Mouse (Mus musculus) MEL (cell line): Measurements from ENCODE around the gene Phb. TPM values are rescaled to one million over a fixed set of nuclear protein-coding genes. Genes with fewer than 3 reads are reported as not detected.

ENCODE experiments used
- DNase-seq: peaks from one replicate; pipeline ENCODE4 v3.0.0; 2011; ENCODE audit warnings: low read depth, low spot score
- H3K27ac ChIP-seq: 2 replicates; pipeline ENCODE4 v1.5.1; 2012; ENCODE audit warnings: low read depth, mild to moderate bottlenecking, control low read depth, low read length, moderate library complexity; ENCODE audit not compliant: control insufficient read depth
- H3K27me3 ChIP-seq, 2 experiments: fragments of 150-350 bp in 1 of 2; sonication (generic) in 1 of 2; 2 replicates each; pipeline ENCODE4 v1.6.1; 2012; ENCODE audit warnings: low read length in 2 of 2, mild to moderate bottlenecking in 2 of 2, improper control_type of control experiment in 1 of 2, moderate library complexity in 1 of 2; ENCODE audit not compliant: insufficient read depth in 2 of 2, control insufficient read depth in 1 of 2
- H3K36me3 ChIP-seq, 2 experiments: 2 replicates each; pipeline ENCODE4 v1.6.1; 2012 to 2014; ENCODE audit warnings: low read length in 2 of 2, improper control_type of control experiment in 1 of 2, inconsistent platforms in 1 of 2, mild to moderate bottlenecking in 1 of 2; ENCODE audit not compliant: insufficient read depth in 2 of 2, control insufficient read depth in 1 of 2
- H3K4me1 ChIP-seq, 2 experiments: fragments of 150-350 bp in 1 of 2; sonication (generic) in 1 of 2; 2 replicates each; pipeline ENCODE4 v1.6.1; 2012; ENCODE audit warnings: low read length in 2 of 2, improper control_type of control experiment in 1 of 2, mild to moderate bottlenecking in 1 of 2; ENCODE audit not compliant: insufficient read depth in 2 of 2, control insufficient read depth in 1 of 2
- H3K4me3 ChIP-seq, 2 experiments: fragments of 150-350 bp in 1 of 2; sonication (generic) in 1 of 2; 2 replicates each; pipeline ENCODE4 v1.5.1; 2012; ENCODE audit warnings: low read depth in 2 of 2, low read length in 2 of 2, mild to moderate bottlenecking in 2 of 2, moderate library complexity in 2 of 2, control low read depth in 1 of 2, improper control_type of control experiment in 1 of 2; ENCODE audit not compliant: control insufficient read depth in 1 of 2, insufficient read depth in 1 of 2
- H3K79me2 ChIP-seq: 2 replicates; pipeline ENCODE4 v1.6.1; 2012; ENCODE audit warnings: mild to moderate bottlenecking, low read length, moderate library complexity; ENCODE audit not compliant: control insufficient read depth, poor library complexity, insufficient read depth
- H3K9ac ChIP-seq: 2 replicates; pipeline ENCODE4 v1.6.1; 2012; ENCODE audit warnings: low read depth, mild to moderate bottlenecking, control low read depth, low read length, moderate library complexity; ENCODE audit not compliant: control insufficient read depth, poor library complexity, severe bottlenecking
- H3K9me3 ChIP-seq: fragments of 150-350 bp; sonication (generic); replicated peaks from 2 replicates; pipeline ENCODE4 v1.6.1; 2012; ENCODE audit warnings: mild to moderate bottlenecking, low read length, improper control_type of control experiment, moderate library complexity; ENCODE audit not compliant: insufficient read depth
- BHLHE40 ChIP-seq: IDR thresholded peaks from 2 replicates; pipeline ENCODE4 v1.6.1; 2012; ENCODE audit warnings: low read depth, mild to moderate bottlenecking, inconsistent platforms, low read length, improper control_type of control experiment, borderline replicate concordance
- CHD1 ChIP-seq: IDR thresholded peaks from 2 replicates; pipeline ENCODE4 v1.6.1; 2012; ENCODE audit warnings: low read depth, mild to moderate bottlenecking, inconsistent platforms, low read length, improper control_type of control experiment
- CHD2 ChIP-seq: IDR thresholded peaks from 2 replicates; pipeline ENCODE4 v1.6.1; 2011; ENCODE audit warnings: low read length, improper control_type of control experiment
- CTCF ChIP-seq, 3 experiments: IDR thresholded peaks in 2 of 3; conservative IDR thresholded peaks in 1 of 3; 2 replicates each; pipeline ENCODE4 v1.5.1; 2011 to 2012; ENCODE audit warnings: low read length in 3 of 3, low read depth in 2 of 3, mild to moderate bottlenecking in 2 of 3, improper control_type of control experiment in 1 of 3, inconsistent platforms in 1 of 3, mixed read lengths in 1 of 3, moderate library complexity in 1 of 3; ENCODE audit not compliant: control insufficient read depth in 1 of 3, insufficient read depth in 1 of 3, poor library complexity in 1 of 3, severe bottlenecking in 1 of 3
- ELF1 ChIP-seq: IDR thresholded peaks from 2 replicates; pipeline ENCODE4 v1.6.1; 2014; ENCODE audit warnings: low read depth, mild to moderate bottlenecking, inconsistent platforms, low read length, improper control_type of control experiment, moderate library complexity
- ETS1 ChIP-seq: IDR thresholded peaks from 2 replicates; pipeline ENCODE4 v1.6.1; 2012; ENCODE audit warnings: low read depth, mild to moderate bottlenecking, inconsistent platforms, low read length, improper control_type of control experiment, moderate library complexity
- JUND ChIP-seq: IDR thresholded peaks from 2 replicates; pipeline ENCODE4 v1.6.1; 2011; ENCODE audit warnings: low read depth, mild to moderate bottlenecking, improper control_type of control experiment, low read length
- KAT2A ChIP-seq: conservative IDR thresholded peaks from 2 replicates; pipeline ENCODE4 v1.6.1; 2012; ENCODE audit warnings: low read depth, low read length, improper control_type of control experiment, inconsistent platforms
- MAX ChIP-seq: IDR thresholded peaks from 2 replicates; pipeline ENCODE4 v1.6.1; 2011; ENCODE audit warnings: low read length, improper control_type of control experiment
- MAZ ChIP-seq: IDR thresholded peaks from 2 replicates; pipeline ENCODE4 v1.6.1; 2012; ENCODE audit warnings: low read depth, mild to moderate bottlenecking, inconsistent platforms, low read length, improper control_type of control experiment
- MXI1 ChIP-seq: IDR thresholded peaks from 2 replicates; pipeline ENCODE4 v1.6.1; 2011; ENCODE audit warnings: mild to moderate bottlenecking, low read depth, low read length, improper control_type of control experiment
- MYB ChIP-seq: IDR thresholded peaks from 2 replicates; pipeline ENCODE4 v1.6.1; 2011; ENCODE audit warnings: mild to moderate bottlenecking, low read depth, low read length, improper control_type of control experiment
- NELFE ChIP-seq: IDR thresholded peaks from 2 replicates; pipeline ENCODE4 v1.6.1; 2011; ENCODE audit warnings: low read depth, low read length, improper control_type of control experiment
- NRF1 ChIP-seq: IDR thresholded peaks from 2 replicates; pipeline ENCODE4 v1.6.1; 2014; ENCODE audit warnings: low read depth, mild to moderate bottlenecking, inconsistent platforms, low read length, improper control_type of control experiment, moderate library complexity; ENCODE audit not compliant: poor library complexity, insufficient read depth, severe bottlenecking
- SMC3 ChIP-seq: IDR thresholded peaks from 2 replicates; pipeline ENCODE4 v1.6.1; 2011; ENCODE audit warnings: low read depth, low read length, improper control_type of control experiment
- UBTF ChIP-seq: IDR thresholded peaks from 2 replicates; pipeline ENCODE4 v1.6.1; 2012; ENCODE audit warnings: low read depth, mild to moderate bottlenecking, inconsistent platforms, low read length, improper control_type of control experiment, moderate library complexity, borderline replicate concordance; ENCODE audit not compliant: insufficient read depth
- USF1 ChIP-seq: IDR thresholded peaks from 2 replicates; pipeline ENCODE4 v1.6.1; 2014; ENCODE audit warnings: low read depth, mild to moderate bottlenecking, inconsistent platforms, low read length, improper control_type of control experiment, moderate library complexity
- ZC3H11A ChIP-seq: IDR thresholded peaks from 2 replicates; pipeline ENCODE4 v1.6.1; 2012; ENCODE audit warnings: low read depth, mild to moderate bottlenecking, inconsistent platforms, low read length, improper control_type of control experiment
- ZNF384 ChIP-seq: IDR thresholded peaks from 2 replicates; pipeline ENCODE4 v1.6.1; 2012; ENCODE audit warnings: low read depth, mild to moderate bottlenecking, inconsistent platforms, low read length, improper control_type of control experiment
- polyA plus RNA-seq, 2 experiments: library from polyadenylated mRNA; stranded (reverse) in 1 of 2; unstranded in 1 of 2; fragments of >175 nt in 1 of 2; fragments of >200 nt in 1 of 2; gene quantifications; 2 replicates each; pipeline versions ENCODE4 v1.2.1 to v1.2.4; 2012; ENCODE audit warnings: low replicate concordance in 2 of 2, low read depth in 1 of 2; ENCODE audit not compliant: insufficient read length in 2 of 2, insufficient read depth in 1 of 2, missing spikeins in 1 of 2
- total RNA-seq: library from RNA; depleted of rRNA; stranded (reverse); fragments of 300-350 nt; gene quantifications from 2 replicates; pipeline ENCODE4 v1.2.3, GENCODE M21; 2012

Phb gene
- total and polyA plus RNA-seq, 3 experiments: 302 to 788 TPM; not detected in 1

GRCm38 (mm10) chr11:95619886-95620444 is 46.8 kb upstream of the Phb start:
- Histone ChIP-seq H3K27ac (no peak overlapping the region), H3K27me3 (peaks cover 12 to 21% of the 10 kb centered on the region in 2 experiments), H3K4me3 (no peak overlapping the region), H3K79me2 (no peaks in the 10 kb centered on the region), H3K9ac (no peak overlapping the region), H3K4me1 (no peaks in the 10 kb centered on the region), H3K36me3 (no peaks in the 10 kb centered on the region), H3K9me3 (no peaks in the 10 kb centered on the region)
- peak; percentile 8 for DNase-seq
- TF ChIP-seq ELF1: no peak
- TF ChIP-seq JUND: no peak
- no peak for TF ChIP-seq ETS1
- TF ChIP-seq UBTF: no peak
- TF ChIP-seq MXI1: no peak
- no peak for TF ChIP-seq MAX
- TF ChIP-seq KAT2A: no peak
- TF ChIP-seq CHD1: no peak
- TF ChIP-seq CHD2: no peak
- no peak for TF ChIP-seq MAZ
- no peak for TF ChIP-seq USF1
- TF ChIP-seq ZC3H11A: no peak
- TF ChIP-seq SMC3: no peak
- no peak for TF ChIP-seq NELFE
- no peak for TF ChIP-seq CTCF (IDR thresholded peaks at IDR 0.05 in 2 of 3, conservative IDR thresholded peaks at IDR 0.05 in 1 of 3; ENCODE audit: control insufficient read depth in 1 of 3, insufficient read depth in 1 of 3, low read depth in 2 of 3, low read length in 3 of 3, poor library complexity in 1 of 3, severe bottlenecking in 1 of 3)
- no peak for TF ChIP-seq ZNF384
- TF ChIP-seq MYB: no peak
- no peak for TF ChIP-seq NRF1

GRCm38 (mm10) chr11:95621010-95621409 is 45.7 kb upstream of the Phb start:
- TF ChIP-seq CHD2: no peak
- TF ChIP-seq MYB: no peak
- no peak for TF ChIP-seq BHLHE40
- no peak for DNase-seq
- no peak overlapping the region for H3K4me3 ChIP-seq
- H3K4me1 ChIP-seq: no peaks in the 10 kb centered on the region
- peaks cover 14 to 26% of the 10 kb centered on the region in 2 experiments for H3K27me3 ChIP-seq
- no peak overlapping the region for H3K9ac ChIP-seq
- H3K79me2 ChIP-seq: no peaks in the 10 kb centered on the region
- no peak overlapping the region for H3K27ac ChIP-seq
- no peaks in the 10 kb centered on the region for H3K36me3 ChIP-seq
- no peaks in the 10 kb centered on the region for H3K9me3 ChIP-seq
